Mouse (Mus musculus) ES-Bruce4 (cell line): ENCODE results near the gene Naa40.

Experiments
- CTCF ChIP-seq: IDR thresholded peaks from one replicate; pipeline ENCODE4 v1.8.1; 2011; ENCODE audit warnings: low read depth, low read length
- EP300 ChIP-seq: IDR thresholded peaks from 2 replicates; pipeline ENCODE4 v1.6.1; 2011; ENCODE audit warnings: low read depth, low read length; ENCODE audit not compliant: insufficient read depth
- POLR2A ChIP-seq: IDR thresholded peaks from one replicate; pipeline ENCODE4 v1.8.1; 2011; ENCODE audit warnings: low read length; ENCODE audit not compliant: insufficient read depth

DNA sequence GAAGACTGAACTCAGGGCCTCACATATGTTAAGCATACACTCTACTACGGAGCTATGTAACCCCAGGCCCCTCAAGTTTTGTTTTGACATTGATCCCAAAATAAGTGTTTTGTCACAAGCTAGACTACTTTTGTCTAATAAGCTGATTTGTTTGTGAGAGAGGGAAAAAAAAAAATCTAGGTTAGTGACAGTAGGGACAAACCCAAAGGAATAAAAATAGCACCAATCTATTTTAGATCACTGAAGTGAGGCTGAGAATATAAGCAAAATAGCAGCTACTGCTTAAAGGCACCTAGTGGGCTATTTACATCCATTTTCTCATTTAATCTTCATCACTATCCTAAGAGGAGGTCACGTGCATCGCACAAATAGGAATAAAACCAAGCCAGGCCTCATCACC, 1.4 kb downstream of the Naa40 start:
- TF ChIP-seq CTCF (no peak), EP300 (no peak), POLR2A (no peak)
